Mouse (Mus musculus) lung, adult 2 months (tissue): ENCODE results near the gene Sox8.

Source experiments
- CTCF ChIP-seq: fragments of 200-500 bp; IDR thresholded peaks from 2 replicates; pipeline ENCODE4 v1.5.1; 2011; ENCODE audit warnings: mild to moderate bottlenecking, low read length, control low read depth; ENCODE audit not compliant: insufficient read depth
- POLR2A ChIP-seq: fragments of 200-500 bp; IDR thresholded peaks from 2 replicates; pipeline ENCODE4 v1.6.1; 2011; ENCODE audit warnings: low read depth, mild to moderate bottlenecking, control low read depth, low read length, borderline replicate concordance; ENCODE audit errors: extremely low read depth

GRCm38 (mm10) chr17:25583099-25583498 lies 12.6 kb upstream of the Sox8 start:
- TF ChIP-seq CTCF (no peak), POLR2A (no peak)
